Mouse (Mus musculus) ES-E14 (cell line): ENCODE data around the gene Hap1.

ENCODE experiments used
- CHD2 ChIP-seq: IDR thresholded peaks from 2 replicates; pipeline ENCODE4 v1.6.1; 2014; ENCODE audit warnings: mild to moderate bottlenecking, low read depth, low read length, inconsistent platforms
- MAFK ChIP-seq: IDR thresholded peaks from 2 replicates; pipeline ENCODE4 v1.6.1; 2014; ENCODE audit warnings: mild to moderate bottlenecking, low read depth, low read length, inconsistent platforms; ENCODE audit not compliant: insufficient read depth

- TF ChIP-seq MAFK (no peak), CHD2 (no peak)
Measured at GRCm38 (mm10) chr11:100315439-100315838, 40.5 kb downstream of the Hap1 start.
